Mouse (Mus musculus) heart, embryonic 14.5 days (tissue): ENCODE data around the gene Scg5. TPM values are rescaled to one million over a fixed set of nuclear protein-coding genes. Genes with fewer than 3 reads are reported as not detected.

Experiments
- ATAC-seq: fragments of 200-750 bp; cut with Nextera tagmentation; 2 replicates; pipeline ENCODE4 v1.8.0; 2017; ENCODE audit warnings: low read depth, moderate TSS enrichment; ENCODE audit not compliant: insufficient number of reproducible peaks, insufficient read depth, low FRiP score
- H3K27ac ChIP-seq, 2 experiments: fragments of 200-500 bp in 1 of 2; fragments of 300-500 bp in 1 of 2; sonication (generic) in 1 of 2; replicated peaks in 1 of 2; 2 replicates each; pipeline ENCODE4 v1.5.1; 2012 to 2014; ENCODE audit warnings: low read depth in 2 of 2, low read length in 2 of 2, control low read depth in 1 of 2, mild to moderate bottlenecking in 1 of 2, mixed read lengths in 1 of 2; ENCODE audit not compliant: control insufficient read depth in 1 of 2, insufficient read depth in 1 of 2
- H3K27me3 ChIP-seq: fragments of 300-500 bp; sonication (generic); 2 replicates; pipeline ENCODE4 v1.6.1; 2014; ENCODE audit warnings: mild to moderate bottlenecking, low read length, control low read depth; ENCODE audit not compliant: control insufficient read depth, insufficient read depth
- H3K36me3 ChIP-seq: fragments of 300-500 bp; sonication (generic); 2 replicates; pipeline ENCODE4 v1.6.1; 2014; ENCODE audit warnings: mild to moderate bottlenecking, control low read depth, low read length, mixed read lengths; ENCODE audit not compliant: control insufficient read depth, insufficient read depth
- H3K4me1 ChIP-seq, 2 experiments: fragments of 200-500 bp in 1 of 2; fragments of 300-500 bp in 1 of 2; sonication (generic) in 1 of 2; 2 replicates each; pipeline ENCODE4 v1.6.1; 2012 to 2014; ENCODE audit warnings: low read length in 2 of 2, control low read depth in 1 of 2, mixed read lengths in 1 of 2; ENCODE audit not compliant: control insufficient read depth in 2 of 2, insufficient read depth in 2 of 2
- H3K4me2 ChIP-seq: fragments of 300-500 bp; sonication (generic); 2 replicates; pipeline ENCODE4 v1.6.1; 2014; ENCODE audit warnings: mild to moderate bottlenecking, low read length
- H3K4me3 ChIP-seq, 2 experiments: fragments of 200-500 bp in 1 of 2; fragments of 300-500 bp in 1 of 2; sonication (generic) in 1 of 2; 2 replicates each; pipeline ENCODE4 v1.5.1; 2012 to 2014; ENCODE audit warnings: low read length in 2 of 2, mild to moderate bottlenecking in 2 of 2, control low read depth in 1 of 2, low read depth in 1 of 2, moderate library complexity in 1 of 2; ENCODE audit not compliant: control insufficient read depth in 1 of 2, insufficient read depth in 1 of 2
- H3K9ac ChIP-seq: fragments of 300-500 bp; sonication (generic); 2 replicates; pipeline ENCODE4 v1.6.1; 2014; ENCODE audit warnings: mild to moderate bottlenecking, low read length
- H3K9me3 ChIP-seq: fragments of 300-500 bp; sonication (generic); 2 replicates; pipeline ENCODE4 v1.6.1; 2016; ENCODE audit warnings: low read length, control low read depth; ENCODE audit not compliant: control insufficient read depth
- WGBS: fragments of 180-500 bp; shearing (Covaris S2); extraction: QIAGEN DNeasy Blood & Tissue Kit; methylation state at CpG from one replicate; pipeline ENCODE4 v1.1.7; 2014; 5-methylcytosine and 5-hydroxymethylcytosine counted together
- polyA plus RNA-seq: library from polyadenylated mRNA; unstranded; fragments of >200 nt; fragmentation: Nextera tagmentation; extraction: Ambion mirVana; gene quantifications from 2 replicates; pipeline ENCODE4 v1.2.1, GENCODE M21; 2014

Gene Scg5
- polyA plus RNA-seq, 1 experiment from 2014 or later: 0.99 TPM

DNA sequence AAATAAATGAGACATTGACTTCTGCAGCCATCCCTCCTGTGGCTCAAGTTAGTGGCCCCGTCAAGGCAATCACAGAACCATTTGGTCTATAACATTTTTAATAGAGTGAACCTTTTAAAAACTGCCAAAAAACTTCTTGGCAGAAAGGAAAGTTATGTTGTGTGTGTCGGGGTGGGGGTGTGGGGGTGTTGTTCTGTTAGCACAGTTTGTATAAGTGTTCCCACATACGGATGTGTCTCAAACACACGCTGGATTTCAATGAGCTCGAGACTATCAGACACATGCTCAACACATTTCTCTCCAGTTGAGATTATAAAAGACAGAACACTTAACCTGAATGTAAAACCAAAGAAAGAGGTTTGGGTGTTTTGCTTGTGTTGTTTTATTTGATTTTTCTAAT lies 47.8 kb downstream of the Scg5 start:
- H3K9ac ChIP-seq: no peak overlapping the region
- no peaks in the 10 kb centered on the region for H3K9me3 ChIP-seq
- no peak overlapping the region for H3K4me3 ChIP-seq
- H3K27me3 ChIP-seq: no peaks in the 10 kb centered on the region
- H3K4me2 ChIP-seq: no peak overlapping the region
- ATAC-seq: no peak
- no peaks in the 10 kb centered on the region for H3K4me1 ChIP-seq
- 76% methylated on average over 5 of the region's 5 CpGs for WGBS
- H3K36me3 ChIP-seq: no peaks in the 10 kb centered on the region
- H3K27ac ChIP-seq: no peak overlapping the region

- H3K36me3 ChIP-seq: no peaks in the 10 kb centered on the region
- 74% methylated on average over 3 of the region's 3 CpGs for WGBS
Measured at GRCm38 (mm10) chr2:113779336-113779735, 49.6 kb downstream of the Scg5 start.

GRCm38 (mm10) chr2:113778036-113778435 lies 50.9 kb downstream of the Scg5 start:
- Histone ChIP-seq H3K27ac (no peak overlapping the region), H3K4me3 (no peak overlapping the region), H3K4me1 (no peaks in the 10 kb centered on the region), H3K4me2 (no peak overlapping the region), H3K9me3 (no peaks in the 10 kb centered on the region), H3K9ac (no peak overlapping the region), H3K36me3 (no peaks in the 10 kb centered on the region), H3K27me3 (no peaks in the 10 kb centered on the region)
- 65% methylated on average over 6 of the region's 6 CpGs for WGBS
- ATAC-seq: no peak

More at GRCm38 (mm10) chr2:113779336-113779735, 49.6 kb downstream of the Scg5 start:
- H3K9ac ChIP-seq: no peak overlapping the region
- H3K27me3 ChIP-seq: no peaks in the 10 kb centered on the region
- no peak overlapping the region for H3K4me2 ChIP-seq
- ATAC-seq: no peak
- no peaks in the 10 kb centered on the region for H3K4me1 ChIP-seq
- H3K4me3 ChIP-seq: no peak overlapping the region
- H3K9me3 ChIP-seq: no peaks in the 10 kb centered on the region
- H3K27ac ChIP-seq: no peak overlapping the region

- H3K4me1 ChIP-seq: no peaks in the 10 kb centered on the region
- no peaks in the 10 kb centered on the region for H3K36me3 ChIP-seq
- no peak for ATAC-seq
- H3K27ac ChIP-seq: no peak overlapping the region
- 67% methylated on average over 3 of the region's 3 CpGs for WGBS
- H3K4me2 ChIP-seq: no peak overlapping the region
- no peaks in the 10 kb centered on the region for H3K9me3 ChIP-seq
- H3K9ac ChIP-seq: no peak overlapping the region
- H3K4me3 ChIP-seq: no peak overlapping the region
- no peaks in the 10 kb centered on the region for H3K27me3 ChIP-seq
Measured at GRCm38 (mm10) chr2:113776297-113776696, 52.6 kb downstream of the Scg5 start.

GRCm38 (mm10) chr2:113774150-113774805 lies 54.6 kb downstream of the Scg5 start:
- Histone ChIP-seq H3K9me3 (no peaks in the 10 kb centered on the region), H3K27me3 (no peaks in the 10 kb centered on the region), H3K36me3 (no peaks in the 10 kb centered on the region), H3K4me2 (no peak overlapping the region), H3K4me1 (no peaks in the 10 kb centered on the region), H3K9ac (no peak overlapping the region), H3K4me3 (no peak overlapping the region), H3K27ac (no peak overlapping the region)
- 57% methylated on average over 6 of the region's 6 CpGs for WGBS
- no peak for ATAC-seq

- Histone ChIP-seq H3K4me1 (no peaks in the 10 kb centered on the region), H3K9me3 (no peaks in the 10 kb centered on the region), H3K9ac (no peak overlapping the region), H3K27ac (no peak overlapping the region), H3K4me3 (no peak overlapping the region), H3K27me3 (no peaks in the 10 kb centered on the region), H3K36me3 (no peaks in the 10 kb centered on the region), H3K4me2 (no peak overlapping the region)
- no peak for ATAC-seq
- 76% methylated on average over 8 of the region's 8 CpGs for WGBS
Measured at GRCm38 (mm10) chr2:113768541-113769303, 60.2 kb downstream of the Scg5 start.

DNA sequence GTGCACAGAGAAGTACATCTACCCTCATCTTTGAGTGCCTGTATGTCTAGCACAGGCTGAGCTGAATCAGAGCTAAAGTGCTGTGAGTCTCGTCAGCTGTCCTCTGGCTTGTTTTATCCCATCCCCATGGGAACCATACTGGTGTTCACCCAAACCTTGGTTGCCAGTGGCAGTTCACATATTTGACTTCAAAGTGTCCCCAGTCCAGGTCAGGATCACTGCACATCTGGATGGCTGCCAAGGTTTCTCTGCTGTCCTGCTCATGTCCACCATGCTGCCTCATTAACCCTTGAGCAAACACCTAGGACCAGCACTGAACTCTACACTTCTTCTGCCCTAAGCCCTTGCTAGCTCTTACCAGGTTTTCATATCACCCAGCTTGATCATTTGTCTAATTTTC lies 63.0 kb downstream of the Scg5 start:
- H3K4me3 ChIP-seq: no peak overlapping the region
- no peaks in the 10 kb centered on the region for H3K4me1 ChIP-seq
- no peak overlapping the region for H3K9ac ChIP-seq
- no peaks in the 10 kb centered on the region for H3K9me3 ChIP-seq
- no peak overlapping the region for H3K4me2 ChIP-seq
- no peaks in the 10 kb centered on the region; the same call in 1 of the 2 replicates for H3K27me3 ChIP-seq
- ATAC-seq: no peak
- 10% methylated on average over 1 of the region's 1 CpGs for WGBS
- no peak overlapping the region for H3K27ac ChIP-seq
- H3K36me3 ChIP-seq: no peaks in the 10 kb centered on the region
